Mouse (Mus musculus) right cerebral cortex, postnatal 25 days (tissue): Measurements from ENCODE around the gene Lars2.
"Not testable (repeated sequence)": the region's sequence is repeated elsewhere in the genome, so short reads cannot be mapped to it uniquely, and the experiment has no call there.

Experiments used
- DNase-seq: peaks from one replicate; pipeline ENCODE4 v3.0.0; 2022

Lars2 gene

DNA sequence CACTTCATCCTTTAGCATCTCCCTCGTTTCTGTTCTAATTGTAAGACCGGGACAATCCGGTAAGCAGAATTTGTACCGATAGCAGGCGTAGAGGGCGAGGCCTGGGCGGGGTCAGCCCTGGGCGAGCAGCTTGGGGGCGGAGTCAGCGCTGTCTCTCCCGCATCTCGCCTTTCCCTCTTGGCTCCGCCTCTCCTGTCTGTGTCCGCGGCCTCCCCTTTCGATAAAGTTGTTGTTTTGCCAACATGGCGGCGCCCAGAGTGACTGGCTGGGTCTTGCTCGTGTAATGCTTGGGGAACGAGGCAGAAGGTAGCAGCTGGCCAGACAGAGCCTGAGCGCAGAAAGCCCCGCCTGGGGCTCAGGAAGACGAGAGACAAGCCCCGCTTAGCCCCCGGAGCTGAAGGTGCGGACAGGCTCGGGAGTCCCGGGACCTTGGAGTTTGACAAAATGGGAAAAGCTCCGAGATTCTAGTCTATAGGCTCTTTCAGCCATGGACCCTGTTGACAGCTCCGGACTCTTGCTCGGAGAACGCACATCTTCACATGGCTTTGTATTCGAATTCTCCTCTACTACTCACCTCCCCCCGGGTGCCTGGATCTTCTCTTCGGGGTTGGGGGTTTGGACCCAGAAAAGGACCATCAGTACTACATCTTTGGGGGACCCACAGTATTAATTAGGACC lies at the start of gene Lars2:
Gene Lars2, plus strand, starts transcription at position 220 of the 678 bp plus-strand sequence.
- peak; percentile 91 for DNase-seq

DNA sequence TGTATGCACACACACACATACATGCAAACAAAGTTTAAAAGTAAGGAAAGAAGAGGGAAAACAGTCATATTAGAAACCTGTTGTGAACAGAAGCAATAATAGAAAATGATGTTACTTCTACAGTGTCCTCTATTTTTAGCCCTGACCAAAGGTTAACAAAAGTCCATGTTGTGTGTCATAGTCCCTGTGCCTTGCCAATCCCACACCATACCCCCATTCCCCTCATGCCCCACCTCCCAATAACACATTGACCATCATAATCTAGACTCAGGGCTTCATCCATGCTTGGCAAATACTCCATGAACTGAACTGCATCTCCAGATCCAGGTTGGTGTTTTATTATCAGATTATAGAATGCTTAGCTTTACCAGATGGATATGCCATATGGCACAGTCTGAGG lies 40.6 kb upstream of the Lars2 start:
- DNase-seq = no peak

DNA sequence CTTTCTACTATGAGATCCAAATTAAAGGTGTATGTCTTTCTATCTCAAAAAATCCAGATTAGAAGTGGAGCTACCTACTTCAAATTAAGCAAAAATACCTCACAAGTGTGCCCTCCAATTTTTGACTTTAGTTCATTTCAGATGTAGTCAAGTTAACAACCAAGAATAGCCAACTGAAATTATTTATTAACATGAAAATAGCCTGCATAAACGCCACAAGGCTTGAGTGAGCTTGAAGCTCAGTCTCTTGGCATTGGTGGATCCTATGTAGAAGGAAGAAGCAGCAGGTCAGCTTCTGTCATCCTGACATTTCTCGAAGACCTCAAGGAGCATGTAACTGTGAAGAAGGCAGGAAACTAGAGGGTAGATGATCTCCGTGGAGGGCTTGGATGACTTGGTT lies 38.4 kb upstream of the Lars2 start:
- DNase-seq = no peak

DNA sequence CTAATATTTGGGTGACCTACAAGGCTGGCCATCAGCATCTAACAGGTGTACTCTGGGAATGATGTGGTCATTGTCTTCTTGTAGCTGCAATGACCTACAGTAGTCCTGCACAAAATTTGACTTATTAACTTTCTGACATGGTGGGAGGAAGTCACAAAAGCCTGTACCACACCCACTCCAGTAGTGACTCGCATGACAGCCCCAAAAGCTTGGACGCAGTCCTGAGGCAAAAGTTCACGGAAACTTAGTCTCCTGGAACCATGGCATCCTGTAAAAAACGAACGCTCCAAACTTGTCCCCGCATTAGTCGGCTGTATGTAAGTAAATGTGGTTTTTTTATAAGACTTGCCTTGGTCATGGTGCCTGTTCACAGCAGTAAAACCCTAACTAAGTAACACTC lies 36.9 kb upstream of the Lars2 start:
- no peak for DNase-seq

DNA sequence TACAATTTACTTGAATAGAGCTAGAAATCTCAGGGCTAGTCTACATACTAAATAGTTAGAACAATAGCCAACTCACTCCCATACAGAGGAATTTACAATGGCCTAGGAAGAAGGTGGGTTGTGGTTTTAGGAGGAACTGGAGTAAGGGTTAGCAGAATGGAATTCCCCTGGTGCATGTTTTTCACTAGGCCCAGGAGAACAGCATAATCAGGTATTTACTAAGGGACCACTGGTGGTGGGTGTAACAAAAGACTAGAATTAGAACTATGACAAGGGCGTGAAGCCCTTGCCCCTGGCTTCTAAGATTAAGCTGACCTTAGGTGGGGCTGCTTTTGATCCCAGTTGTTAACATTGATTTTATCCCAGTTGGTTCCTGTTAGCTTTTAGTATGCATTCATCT lies 36.5 kb upstream of the Lars2 start:
- not testable (repeated sequence) for DNase-seq

DNA sequence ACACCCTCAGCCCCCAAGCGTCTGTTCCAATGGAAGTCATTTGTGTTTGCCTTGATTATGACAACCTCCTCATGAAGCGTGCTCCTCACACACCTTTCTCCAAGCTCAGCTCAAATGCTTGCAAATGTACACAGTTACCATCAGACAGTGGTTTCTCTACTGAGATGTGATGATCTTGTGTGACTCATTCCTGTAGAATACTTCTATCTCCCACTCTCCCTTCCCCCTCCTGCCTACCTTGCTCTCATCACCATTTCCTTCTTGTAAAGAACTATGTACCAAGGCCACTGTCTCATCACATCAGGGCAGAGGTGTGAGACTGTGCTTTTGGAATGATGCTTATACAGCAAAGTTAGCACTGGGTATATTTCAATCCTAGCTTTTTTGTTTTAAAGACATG lies 33.2 kb upstream of the Lars2 start:
- no peak for DNase-seq

DNA sequence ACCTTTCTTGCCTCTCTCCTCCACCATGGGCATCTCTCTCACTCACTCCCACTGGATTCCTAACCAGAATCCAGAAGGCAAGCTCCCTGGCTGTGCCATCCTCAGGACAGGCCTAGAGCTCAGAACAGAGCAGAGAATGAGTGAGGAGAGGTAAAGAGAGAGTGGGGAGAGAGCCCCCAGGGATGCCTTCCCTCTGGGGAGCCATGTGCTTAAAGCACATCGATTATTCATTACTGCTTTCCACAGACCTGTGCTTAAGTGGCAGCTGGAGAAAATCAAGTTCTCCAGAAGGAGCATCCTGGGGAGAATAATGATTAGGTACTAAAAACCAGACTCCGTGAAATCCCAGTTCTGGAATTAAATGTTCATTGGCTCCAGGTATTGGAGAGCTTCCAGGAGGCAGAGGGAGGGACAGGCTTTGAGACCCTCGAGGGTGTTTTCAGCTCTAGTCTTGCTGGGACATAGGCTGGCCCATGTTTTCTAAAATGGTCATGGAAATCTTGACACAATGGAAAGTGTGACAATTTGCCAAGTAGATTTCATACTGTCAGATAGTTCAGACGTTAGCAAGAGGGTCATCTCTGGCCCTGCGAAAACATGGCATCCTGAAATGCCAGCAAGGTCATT lies 31.6 kb upstream of the Lars2 start:
- no peak for DNase-seq

DNA sequence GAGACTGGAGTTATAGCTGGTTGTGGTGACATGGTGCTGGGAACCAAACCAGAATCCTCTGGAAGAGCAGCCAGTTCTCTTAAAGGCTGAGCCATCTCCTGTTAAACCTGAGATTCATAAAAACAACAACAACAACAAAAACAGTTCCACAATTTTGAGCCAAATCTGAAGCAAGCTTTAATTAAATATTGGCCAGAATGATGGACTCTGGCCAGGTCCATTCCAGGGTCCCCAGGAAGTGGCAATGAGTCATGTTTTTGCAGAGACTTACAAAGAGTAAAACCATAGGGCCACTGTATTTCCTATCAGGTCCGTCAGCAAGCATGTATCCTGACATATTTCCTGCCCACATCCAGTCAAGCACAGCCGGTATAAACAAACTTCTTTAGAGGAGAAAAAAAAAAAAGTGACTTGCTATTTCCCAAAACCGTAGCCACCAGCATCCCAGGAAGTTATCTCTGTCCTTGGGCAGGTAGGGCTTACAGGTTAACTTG lies 27.0 kb upstream of the Lars2 start:
- no peak for DNase-seq

DNA sequence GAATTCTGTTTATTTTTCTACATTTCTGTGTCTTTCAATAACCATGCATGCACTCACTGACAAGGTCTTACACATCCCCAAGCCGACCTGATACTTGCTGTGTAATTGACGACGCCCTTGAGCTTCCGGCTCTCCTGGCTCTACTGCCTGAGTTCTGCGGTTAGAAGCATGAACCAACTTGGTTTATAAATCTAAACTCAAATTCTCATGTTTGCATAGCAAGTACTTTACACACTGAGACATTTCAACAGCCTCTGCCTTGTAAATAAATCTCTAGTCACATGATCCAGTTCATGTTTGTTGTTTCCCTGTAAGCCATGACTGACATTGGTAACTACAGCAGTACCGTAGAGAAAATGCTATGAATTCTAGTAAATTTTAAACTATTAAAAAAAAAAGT lies 25.5 kb upstream of the Lars2 start:
- DNase-seq = no peak

DNA sequence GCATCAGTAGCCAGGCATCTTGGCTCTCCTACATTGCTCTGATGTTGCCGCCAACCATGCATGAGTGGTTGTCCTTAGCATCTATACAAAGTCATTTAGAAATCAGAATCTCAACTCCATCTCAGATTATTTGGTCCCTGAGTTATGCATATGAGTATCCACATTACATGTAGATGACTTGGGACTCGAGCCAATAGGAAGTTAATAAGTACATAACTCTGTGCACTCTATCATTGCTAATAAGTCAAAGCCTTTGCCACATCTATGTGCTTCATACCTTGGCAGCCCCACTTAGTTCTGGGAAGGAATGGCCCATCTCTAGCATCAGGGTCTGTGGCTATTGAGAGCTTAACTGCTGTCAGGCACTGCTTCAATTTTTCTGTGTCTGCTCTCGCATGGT lies 23.7 kb upstream of the Lars2 start:
- no peak for DNase-seq

DNA sequence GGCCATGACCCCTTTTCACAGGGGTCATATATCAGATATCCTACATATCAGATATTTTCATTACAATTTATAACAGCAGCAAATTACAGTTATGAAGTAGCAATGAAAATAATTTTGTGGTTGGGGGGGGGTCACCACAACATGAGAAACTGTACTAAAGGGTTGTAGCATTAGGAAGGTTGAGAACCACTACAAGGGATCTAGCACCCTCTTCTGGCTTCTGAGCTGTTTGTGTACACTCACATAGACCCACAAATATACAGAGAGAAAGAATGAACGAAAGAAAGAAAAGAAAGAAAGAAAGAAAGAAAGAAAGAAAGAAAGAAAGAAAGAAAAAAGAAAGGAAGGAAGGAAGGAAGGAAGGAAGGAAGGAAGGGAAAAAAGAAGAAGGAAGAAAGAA lies 17.4 kb upstream of the Lars2 start:
- not testable (repeated sequence) for DNase-seq

DNA sequence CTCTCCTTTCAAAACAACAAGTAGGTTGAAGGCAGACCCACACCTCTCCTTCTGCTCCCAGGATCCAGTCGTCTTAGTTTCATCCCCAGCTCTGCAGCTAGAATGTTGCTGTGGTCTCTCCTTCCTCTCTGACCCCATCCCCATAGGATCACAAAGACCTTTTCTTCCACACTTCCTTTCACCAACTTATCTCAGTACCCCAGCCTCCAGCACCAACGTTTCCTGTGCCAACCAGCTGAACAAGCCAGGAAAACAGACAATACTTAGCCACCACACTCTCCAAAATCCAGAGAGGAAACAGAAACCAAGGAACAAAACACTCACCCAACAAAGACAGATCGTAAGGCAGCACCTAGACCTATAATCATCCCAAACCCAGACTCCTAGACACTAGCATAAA lies 6.7 kb upstream of the Lars2 start:
- DNase-seq = no peak

DNA sequence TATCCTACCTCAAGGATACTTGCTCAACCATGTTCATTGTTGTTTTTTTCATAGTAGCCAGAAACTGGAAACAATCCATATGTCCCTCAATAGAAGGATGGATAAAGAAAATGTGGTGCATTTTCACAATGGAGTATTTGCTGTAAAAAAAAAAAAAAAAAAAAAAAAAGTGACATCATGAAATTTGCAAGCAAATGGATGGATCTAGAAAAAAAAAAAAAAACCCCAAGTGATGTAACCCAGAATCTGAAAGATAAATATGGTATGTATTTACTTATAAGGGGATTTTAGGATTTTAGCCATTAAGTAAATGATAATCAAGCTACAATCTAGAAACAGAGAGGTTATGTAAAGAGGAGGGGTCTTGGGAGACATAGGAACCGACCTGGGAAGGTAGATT lies 1.4 kb upstream of the Lars2 start:
- no peak for DNase-seq

DNA sequence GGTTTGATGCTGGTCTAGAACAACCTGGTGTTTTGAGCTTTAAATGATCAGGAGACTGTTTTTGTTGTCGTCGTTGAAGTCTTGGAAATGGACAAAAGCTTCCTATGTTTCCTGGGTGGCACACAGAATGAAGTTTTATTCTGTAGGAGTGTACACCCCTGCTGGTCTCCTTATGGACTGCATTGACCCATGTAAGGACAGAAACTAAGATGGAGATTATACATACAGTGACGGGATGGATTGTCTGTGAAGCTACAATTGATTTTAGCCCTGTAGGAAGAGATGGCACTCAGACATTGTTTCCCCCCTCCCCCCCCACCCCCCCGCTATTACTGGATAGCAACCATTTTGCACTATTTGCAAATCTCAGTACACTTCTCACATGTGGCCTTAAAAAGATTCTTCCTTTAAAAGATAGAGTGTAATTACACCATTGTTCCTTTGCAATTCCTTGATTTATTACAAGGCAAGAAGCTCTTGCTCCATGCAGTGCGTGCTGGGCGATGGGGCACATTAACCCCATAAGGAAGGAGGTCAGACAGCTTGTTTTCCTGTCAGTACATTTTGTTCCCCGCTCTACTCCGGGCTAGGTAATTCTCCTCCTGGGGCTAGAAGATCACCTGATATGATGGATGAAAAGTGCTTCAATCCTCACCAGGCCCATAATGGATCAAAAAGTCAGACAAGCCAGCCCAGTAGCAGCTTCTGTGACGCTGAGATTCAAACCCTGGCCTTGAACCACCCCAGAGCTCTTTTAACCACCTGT lies 602 bp upstream of the Lars2 start:
- DNase-seq = no peak

DNA sequence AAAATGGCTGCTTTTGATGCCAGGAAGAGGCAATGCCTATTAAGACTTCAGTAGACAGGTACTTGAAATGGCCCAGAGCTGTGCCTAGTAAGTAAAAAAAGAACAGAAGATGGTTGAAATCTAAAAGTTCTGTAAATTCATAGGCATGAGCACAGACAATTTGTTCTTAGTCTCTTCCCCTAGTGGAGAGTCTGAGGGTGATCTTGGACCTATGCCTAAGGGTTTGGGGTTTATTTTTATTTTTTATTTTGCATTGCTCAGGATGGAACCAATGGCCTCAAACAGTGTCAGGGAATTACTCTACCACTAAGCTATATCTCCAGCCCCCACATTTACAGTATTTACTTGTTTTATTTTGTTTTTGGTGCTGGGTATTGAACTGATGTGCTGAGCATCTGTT lies 909 bp downstream of the Lars2 start:
- DNase-seq = no peak

DNA sequence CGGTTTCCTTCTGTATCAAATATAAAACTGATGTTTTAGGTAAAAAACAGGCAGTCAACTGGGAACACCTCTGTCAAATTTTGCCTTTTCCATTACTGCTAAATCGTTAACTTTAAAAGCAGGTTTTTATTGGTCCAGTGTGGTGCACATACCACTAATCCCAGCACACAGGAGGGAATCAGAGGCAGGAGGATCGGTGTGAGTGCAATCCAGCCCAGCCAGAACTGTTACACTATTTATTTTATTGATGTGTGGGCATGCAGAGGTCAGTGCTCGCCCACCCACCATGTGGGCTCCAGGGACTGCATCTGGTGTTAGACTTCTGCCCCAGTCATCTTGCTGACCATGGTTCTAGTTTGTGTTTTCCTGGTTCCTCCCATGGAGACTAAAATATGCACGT lies 15.7 kb downstream of the Lars2 start:
- DNase-seq = no peak

DNA sequence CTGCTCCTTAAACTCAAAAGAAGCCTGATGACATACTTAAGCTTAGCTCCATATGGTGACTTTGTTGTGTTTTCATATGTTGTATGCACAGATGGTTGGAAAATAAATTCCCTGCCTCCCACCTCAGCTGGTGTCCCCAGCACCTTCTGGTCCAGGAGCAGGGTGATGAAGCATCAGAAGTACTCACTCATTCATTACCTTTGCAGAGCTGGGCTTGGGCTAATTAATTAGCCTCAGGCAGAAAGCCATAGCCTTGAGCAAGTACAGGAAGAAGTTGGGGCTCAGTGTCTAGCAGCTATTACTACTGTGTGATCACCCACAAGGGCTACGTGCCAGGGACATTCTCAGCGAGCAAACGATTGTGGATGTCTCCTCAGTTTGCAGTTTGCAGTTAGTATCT lies 18.0 kb downstream of the Lars2 start:
- peak; percentile 55 for DNase-seq

DNA sequence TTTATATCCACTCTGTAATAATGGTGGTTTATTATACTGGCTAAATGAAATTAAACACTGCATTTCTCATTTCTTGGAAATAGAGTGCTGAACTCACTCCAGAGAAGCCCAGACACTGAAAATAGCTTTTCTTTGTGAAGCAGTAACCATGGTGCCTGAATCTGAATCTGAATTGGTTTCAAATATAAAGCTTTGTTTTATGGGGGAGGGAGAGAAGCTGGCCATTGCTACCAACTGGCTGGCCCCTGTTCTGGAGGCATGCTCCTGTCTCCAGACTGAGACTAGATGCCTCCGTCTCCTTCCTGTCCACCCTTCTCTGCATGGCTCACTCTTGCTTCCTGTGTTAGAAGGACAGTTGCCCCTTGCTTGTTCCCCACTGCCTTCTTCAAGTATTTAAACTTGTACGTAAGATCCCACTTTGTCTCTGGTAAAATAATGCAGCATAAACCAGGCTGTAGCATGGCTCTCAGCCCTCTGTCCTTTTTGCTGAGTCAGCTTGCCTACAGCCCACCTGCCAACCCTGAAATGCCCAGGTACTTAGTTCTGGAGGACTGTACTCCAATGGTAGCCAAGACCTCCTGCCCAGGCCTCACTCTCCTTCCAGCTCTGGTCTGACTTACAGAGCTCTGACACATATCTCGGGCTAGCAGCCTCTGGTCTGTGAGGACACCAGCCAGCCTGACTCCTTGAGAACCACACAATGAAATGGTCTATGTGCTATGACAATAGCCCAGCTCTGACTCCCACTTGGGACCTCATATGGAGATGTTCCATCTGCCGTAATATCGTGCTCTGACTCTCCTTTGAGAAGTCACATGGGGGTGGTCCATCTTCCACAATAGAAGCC lies 18.8 kb downstream of the Lars2 start:
- DNase-seq = peak; percentile 11

DNA sequence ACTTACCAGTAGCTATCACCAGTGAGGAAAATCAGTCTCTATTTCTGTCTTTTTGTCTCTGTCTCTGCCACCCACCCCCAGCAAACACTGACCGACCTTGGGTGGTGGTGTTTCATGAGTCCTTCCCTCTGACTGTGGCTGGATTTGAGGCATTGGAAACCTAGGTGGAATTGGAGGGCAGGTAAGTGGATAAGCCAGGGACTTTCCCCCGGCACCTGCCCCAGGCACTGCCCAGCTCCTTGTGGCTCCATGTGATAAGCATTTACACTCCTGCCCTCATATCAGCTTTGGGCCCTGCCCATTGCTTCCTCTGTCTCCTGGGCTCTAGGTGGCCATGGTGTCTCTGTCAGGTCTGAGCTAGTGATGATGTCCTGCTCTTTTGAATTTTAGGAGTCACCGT lies 19.6 kb downstream of the Lars2 start:
- no peak for DNase-seq

DNA sequence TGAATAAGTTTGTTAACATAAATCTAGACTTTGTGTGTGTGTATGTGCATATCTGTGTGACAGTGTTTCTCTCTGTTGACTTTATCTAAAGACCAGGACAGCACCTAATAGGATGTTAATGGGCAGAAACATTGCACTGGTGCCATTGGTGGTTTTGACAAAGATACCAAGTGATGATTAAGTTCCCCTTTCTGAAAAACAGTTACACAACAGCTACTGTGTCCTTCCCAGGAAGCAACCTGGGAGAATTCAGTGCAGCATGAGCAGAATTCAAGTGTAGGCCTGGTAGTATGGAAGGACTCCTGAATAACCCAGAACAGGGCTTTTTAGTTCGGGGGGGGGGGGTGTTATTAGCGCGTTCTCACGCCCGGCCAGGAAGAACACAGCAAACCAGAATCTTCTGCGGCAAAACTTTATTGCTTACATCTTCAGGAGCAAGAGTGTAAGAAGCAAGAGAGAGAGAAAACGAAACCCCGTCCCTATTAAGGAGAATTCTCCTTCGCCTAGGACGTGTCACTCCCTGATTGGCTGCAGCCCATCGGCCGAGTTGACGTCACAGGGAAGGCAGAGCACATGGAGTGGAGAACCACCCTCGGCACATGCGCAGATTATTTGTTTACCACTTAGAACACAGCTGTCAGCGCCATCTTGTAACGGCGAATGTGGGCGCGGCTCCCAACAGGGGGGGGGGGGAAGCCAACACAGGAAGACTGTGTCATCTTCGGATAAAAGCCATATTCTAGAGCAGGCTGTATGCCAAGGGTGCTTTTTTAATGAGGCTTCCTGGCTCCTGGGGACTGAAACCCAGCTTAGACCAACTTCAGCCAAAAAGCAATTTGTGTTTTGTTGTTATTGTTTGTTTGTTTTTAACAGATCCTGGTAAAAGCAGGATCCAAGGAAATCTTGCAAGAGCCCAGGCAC lies 21.6 kb downstream of the Lars2 start:
- not testable (repeated sequence) for DNase-seq

DNA sequence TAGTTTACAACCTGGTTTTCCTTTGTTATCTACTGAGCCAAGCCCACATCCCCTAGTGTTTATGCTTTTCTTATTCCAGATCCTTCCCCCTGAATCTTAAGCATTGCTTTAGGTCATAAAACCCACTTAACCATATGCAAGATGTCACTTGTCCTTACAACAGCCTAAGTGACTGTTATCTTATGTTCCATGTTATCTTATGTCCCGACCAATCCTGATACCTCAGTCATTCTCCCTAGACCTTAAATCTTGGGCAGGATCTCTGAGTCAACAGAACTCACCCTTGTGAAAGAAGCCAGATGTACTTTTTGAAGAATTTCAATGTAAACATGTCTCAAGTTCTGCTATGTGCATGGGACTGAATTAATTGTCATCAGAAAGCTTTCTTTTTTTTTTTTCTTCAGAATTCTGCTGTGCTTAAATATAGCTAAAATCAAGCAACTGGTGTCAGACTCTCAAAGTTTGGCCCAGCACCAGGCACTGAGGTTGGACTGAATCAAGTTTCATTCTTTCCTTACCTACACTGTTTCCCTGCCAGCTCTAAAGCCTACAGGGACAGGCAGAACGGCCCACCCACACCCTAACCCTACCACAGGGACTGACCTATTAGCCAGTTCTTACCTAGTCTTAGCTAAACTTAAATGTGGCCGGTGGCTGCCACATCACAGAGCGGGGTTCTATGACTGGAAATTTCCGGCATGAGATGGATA lies 24.6 kb downstream of the Lars2 start:
- DNase-seq = no peak
